Mouse (Mus musculus): ENCODE results near the gene Grin3b. TPM values are rescaled to one million over a fixed set of nuclear protein-coding genes. Genes with fewer than 3 reads are reported as not detected.

The Grin3b gene
- polyA plus RNA-seq, 1 experiment from 2014 or later, result 0.29 TPM

GRCm38 (mm10) chr10:79929967-79930825 lies 40.3 kb upstream of the Grin3b start:
- Histone ChIP-seq H3K9me3 (no peaks in the 10 kb centered on the region), H3K27me3 (no peaks in the 10 kb centered on the region), H3K4me1 (replicated peaks) (peaks cover 64% of the 10 kb centered on the region), H3K36me3 (0 out of 2 replicates have a peak, but pooled peaks cover 4% of the 10 kb centered on the region), H3K4me2 (peak overlapping the region; percentile 93; the same call in 1 of the 2 replicates), H3K4me3 (no peak overlapping the region), H3K27ac (replicated peaks) (no peak overlapping the region; the same call in 1 of the 2 replicates), H3K9ac (no peak overlapping the region)
- 71% methylated on average over 18 of the region's 18 CpGs for WGBS
- ATAC-seq (ENCODE audit: low FRiP score, low read depth), result no peak

GRCm38 (mm10) chr10:79930826-79931186 lies 39.7 kb upstream of the Grin3b start:
- 57% methylated on average over 16 of the region's 16 CpGs for WGBS
- Histone ChIP-seq H3K36me3 (0 out of 2 replicates have a peak, but pooled peaks cover 4% of the 10 kb centered on the region), H3K9me3 (no peaks in the 10 kb centered on the region), H3K27me3 (no peaks in the 10 kb centered on the region), H3K4me1 (replicated peaks) (peaks cover 59% of the 10 kb centered on the region), H3K4me3 (no peak overlapping the region), H3K27ac (replicated peaks) (no peak overlapping the region), H3K4me2 (peak overlapping the region; percentile 19; the same call in 1 of the 2 replicates), H3K9ac (no peak overlapping the region)
- no peak for ATAC-seq (ENCODE audit: low FRiP score, low read depth)

DNA sequence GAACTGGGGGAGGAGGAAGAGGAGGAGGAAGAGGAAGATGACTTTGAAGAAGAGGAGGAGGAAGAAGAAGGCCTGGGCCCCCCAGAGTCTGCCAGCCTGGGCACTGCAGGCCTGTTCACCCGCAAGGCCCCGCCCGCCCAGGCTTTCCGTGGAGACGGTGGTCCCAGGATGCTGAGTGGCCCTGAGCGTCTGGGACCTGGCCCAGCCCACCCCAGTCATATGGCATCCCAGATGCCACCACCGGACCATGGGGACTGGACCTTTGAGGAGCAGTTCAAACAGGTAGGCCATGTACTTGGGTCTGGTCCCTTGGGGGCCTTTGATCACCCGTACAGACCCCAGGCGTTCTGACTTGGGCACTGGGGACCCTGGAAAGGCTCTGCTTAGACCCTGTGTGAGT lies 38.7 kb upstream of the Grin3b start:
- Histone ChIP-seq H3K9me3 (no peaks in the 10 kb centered on the region), H3K27me3 (no peaks in the 10 kb centered on the region), H3K4me3 (no peak overlapping the region), H3K4me1 (replicated peaks) (peaks cover 58% of the 10 kb centered on the region), H3K4me2 (no peak overlapping the region), H3K27ac (replicated peaks) (0 out of 2 replicates have a peak overlapping the region, but pooled peaks have one; percentile 36), H3K36me3 (0 out of 2 replicates have a peak, but pooled peaks cover 4% of the 10 kb centered on the region), H3K9ac (no peak overlapping the region)
- ATAC-seq (ENCODE audit: low FRiP score, low read depth), result no peak
- 77% methylated on average over 9 of the region's 9 CpGs for WGBS

DNA sequence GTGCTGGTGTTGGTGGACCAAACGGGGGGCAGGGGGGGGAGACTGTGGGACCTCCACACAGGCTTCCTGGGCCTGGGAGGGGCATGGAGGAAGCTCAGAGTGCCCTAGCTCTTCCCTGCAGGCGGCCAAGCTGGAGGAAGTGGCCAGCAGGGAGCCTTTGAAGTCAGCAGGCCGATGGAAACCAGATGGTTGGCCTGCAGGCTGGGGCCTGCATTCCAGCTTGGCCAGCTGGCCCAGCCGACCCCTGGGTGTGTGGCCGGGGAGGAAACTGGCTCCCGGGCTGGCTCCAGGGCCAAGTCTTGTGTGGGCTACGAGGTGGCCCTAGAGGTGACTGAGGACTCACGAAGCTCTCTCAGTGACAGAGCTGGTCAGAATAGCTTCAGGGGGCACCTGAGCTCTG lies 37.8 kb upstream of the Grin3b start:
- 0 out of 2 replicates have a peak overlapping the region, but pooled peaks have one; percentile 11 for H3K4me2 ChIP-seq
- WGBS, result 19% methylated on average over 8 of the region's 8 CpGs
- H3K4me1 ChIP-seq (replicated peaks), result peaks cover 67% of the 10 kb centered on the region
- H3K27ac ChIP-seq (replicated peaks), result peak overlapping the region; percentile 36
- no peak for ATAC-seq (ENCODE audit: low FRiP score, low read depth)
- no peak overlapping the region for H3K9ac ChIP-seq
- H3K4me3 ChIP-seq, result no peak overlapping the region
- H3K27me3 ChIP-seq, result no peaks in the 10 kb centered on the region
- no peaks in the 10 kb centered on the region for H3K9me3 ChIP-seq
- 0 out of 2 replicates have a peak, but pooled peaks cover 4% of the 10 kb centered on the region for H3K36me3 ChIP-seq

- Histone ChIP-seq H3K27me3 (no peaks in the 10 kb centered on the region), H3K27ac (replicated peaks) (peak overlapping the region; percentile 36), H3K9ac (no peak overlapping the region), H3K36me3 (0 out of 2 replicates have a peak, but pooled peaks cover 4% of the 10 kb centered on the region), H3K4me3 (no peak overlapping the region), H3K4me2 (no peak overlapping the region), H3K9me3 (no peaks in the 10 kb centered on the region), H3K4me1 (replicated peaks) (peaks cover 71% of the 10 kb centered on the region)
- ATAC-seq (ENCODE audit: low FRiP score, low read depth), result no peak
- 62% methylated on average over 9 of the region's 9 CpGs for WGBS
Measured at GRCm38 (mm10) chr10:79933145-79933679, 37.3 kb upstream of the Grin3b start.

- H3K27me3 ChIP-seq, result no peaks in the 10 kb centered on the region
- no peak overlapping the region for H3K4me3 ChIP-seq
- H3K4me2 ChIP-seq, result no peak overlapping the region
- peaks cover 67% of the 10 kb centered on the region for H3K4me1 ChIP-seq (replicated peaks)
- WGBS, result 17% methylated on average over 6 of the region's 6 CpGs
- peak overlapping the region; percentile 32; the same call in 1 of the 2 replicates for H3K27ac ChIP-seq (replicated peaks)
- 0 out of 2 replicates have a peak, but pooled peaks cover 4% of the 10 kb centered on the region for H3K36me3 ChIP-seq
- H3K9ac ChIP-seq, result no peak overlapping the region
- no peak for ATAC-seq (ENCODE audit: low FRiP score, low read depth)
- no peaks in the 10 kb centered on the region for H3K9me3 ChIP-seq
Measured at GRCm38 (mm10) chr10:79933861-79934260, 36.7 kb upstream of the Grin3b start.

GRCm38 (mm10) chr10:79934272-79934721 lies 36.2 kb upstream of the Grin3b start:
- Histone ChIP-seq H3K27ac (replicated peaks) (peak overlapping the region; percentile 32; the same call in 1 of the 2 replicates), H3K27me3 (no peaks in the 10 kb centered on the region), H3K4me1 (replicated peaks) (peaks cover 63% of the 10 kb centered on the region), H3K4me3 (no peak overlapping the region), H3K9ac (no peak overlapping the region), H3K9me3 (no peaks in the 10 kb centered on the region), H3K36me3 (0 out of 2 replicates have a peak, but pooled peaks cover 4% of the 10 kb centered on the region), H3K4me2 (no peak overlapping the region)
- 37% methylated on average over 13 of the region's 13 CpGs for WGBS
- peak; percentile 72 for ATAC-seq (ENCODE audit: low FRiP score, low read depth)

DNA sequence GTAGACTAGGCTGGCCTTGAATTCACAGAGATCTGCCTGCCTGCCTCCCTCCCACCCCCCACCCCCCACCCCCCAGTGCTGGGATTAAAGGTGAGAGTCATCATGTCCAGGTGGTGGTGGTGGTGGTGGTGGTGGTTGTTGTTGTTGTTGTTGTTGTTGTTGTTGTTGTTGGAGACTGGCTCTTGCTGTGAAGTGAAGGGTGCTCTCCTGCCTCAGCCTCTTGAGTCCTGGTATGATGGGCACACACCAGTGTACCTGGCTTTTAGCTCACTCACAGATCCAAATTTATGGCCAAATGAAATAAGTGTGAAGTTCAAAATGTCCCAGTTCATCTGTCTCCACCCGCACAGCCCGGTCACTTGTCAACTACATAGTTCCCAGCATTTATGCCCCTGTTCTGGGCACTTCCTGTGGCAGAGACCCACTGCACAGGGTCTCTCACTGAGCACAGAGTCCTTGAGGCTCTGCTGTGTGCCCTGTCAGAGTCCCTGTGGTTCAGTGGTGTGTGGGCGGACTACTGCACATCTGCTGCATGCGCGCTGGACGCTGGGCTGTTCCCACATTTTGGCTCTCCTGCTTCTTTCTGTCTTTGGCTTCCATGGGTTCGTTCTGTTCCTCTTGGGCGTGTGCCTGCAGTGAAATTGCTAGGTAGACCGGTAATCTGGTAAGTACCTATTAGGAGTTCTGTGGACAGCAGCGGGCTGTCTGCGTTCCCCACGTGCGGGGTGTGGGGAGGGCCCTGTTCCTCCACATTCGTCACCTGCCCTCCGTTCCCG lies 35.5 kb upstream of the Grin3b start:
- no peak overlapping the region for H3K4me2 ChIP-seq
- H3K36me3 ChIP-seq, result 0 out of 2 replicates have a peak, but pooled peaks cover 4% of the 10 kb centered on the region
- no peaks in the 10 kb centered on the region for H3K27me3 ChIP-seq
- WGBS, result 83% methylated on average over 16 of the region's 16 CpGs
- no peak for ATAC-seq (ENCODE audit: low FRiP score, low read depth)
- 0 out of 2 replicates have a peak overlapping the region, but pooled peaks have one; percentile 10 for H3K27ac ChIP-seq (replicated peaks)
- no peak overlapping the region for H3K9ac ChIP-seq
- H3K4me3 ChIP-seq, result no peak overlapping the region
- H3K4me1 ChIP-seq (replicated peaks), result peaks cover 56% of the 10 kb centered on the region
- no peaks in the 10 kb centered on the region for H3K9me3 ChIP-seq

DNA sequence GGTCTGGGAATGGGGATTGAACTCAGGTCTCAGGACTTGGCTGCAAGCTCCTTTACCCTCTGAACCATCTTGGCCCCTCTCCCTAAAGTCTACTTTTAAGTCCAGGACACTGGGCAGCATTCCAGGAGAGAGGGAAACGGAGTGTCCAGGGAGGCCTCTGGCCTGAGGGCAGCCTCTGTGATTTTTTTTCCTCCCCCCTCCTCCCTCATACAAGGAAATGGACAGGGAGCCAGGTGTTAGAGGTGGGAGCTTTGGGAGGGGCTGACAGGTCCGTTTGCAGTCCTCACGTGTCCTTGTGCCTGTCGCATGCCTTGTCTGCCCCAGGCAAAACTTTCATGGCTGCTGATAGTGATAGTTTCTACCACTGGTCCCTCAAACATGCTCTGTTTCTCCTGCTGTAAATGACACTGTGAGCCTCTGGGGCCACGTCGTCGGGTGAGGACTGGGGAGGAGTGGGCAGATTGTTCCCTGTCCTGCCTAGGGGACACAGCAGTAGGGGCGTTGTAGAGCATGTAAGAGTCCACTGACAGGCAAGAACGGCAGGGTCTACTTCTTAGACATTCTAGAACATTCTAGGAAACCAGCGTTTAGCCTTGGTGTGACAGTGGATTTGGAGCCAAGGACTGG lies 34.1 kb upstream of the Grin3b start:
- H3K9ac ChIP-seq, result no peak overlapping the region
- 72% methylated on average over 10 of the region's 10 CpGs for WGBS
- no peak overlapping the region for H3K27ac ChIP-seq (replicated peaks)
- ATAC-seq (ENCODE audit: low FRiP score, low read depth), result no peak
- H3K4me3 ChIP-seq, result no peak overlapping the region
- H3K4me1 ChIP-seq (replicated peaks), result peaks cover 50% of the 10 kb centered on the region
- H3K4me2 ChIP-seq, result peak overlapping the region; percentile 27; the same call in 1 of the 2 replicates
- no peaks in the 10 kb centered on the region for H3K27me3 ChIP-seq
- no peaks in the 10 kb centered on the region for H3K9me3 ChIP-seq
- H3K36me3 ChIP-seq, result 0 out of 2 replicates have a peak, but pooled peaks cover 4% of the 10 kb centered on the region

- no peaks in the 10 kb centered on the region for H3K9me3 ChIP-seq
- peak overlapping the region; percentile 27; the same call in 1 of the 2 replicates for H3K4me2 ChIP-seq
- H3K4me3 ChIP-seq, result no peak overlapping the region
- 0 out of 2 replicates have a peak, but pooled peaks cover 1% of the 10 kb centered on the region for H3K36me3 ChIP-seq
- ATAC-seq (ENCODE audit: low FRiP score, low read depth), result no peak
- H3K4me1 ChIP-seq (replicated peaks), result peaks cover 46% of the 10 kb centered on the region
- 0 out of 2 replicates have a peak overlapping the region, but pooled peaks have one; percentile 23 for H3K9ac ChIP-seq
- H3K27me3 ChIP-seq, result no peaks in the 10 kb centered on the region
- 31% methylated on average over 27 of the region's 27 CpGs for WGBS
- H3K27ac ChIP-seq (replicated peaks), result no peak overlapping the region
Measured at GRCm38 (mm10) chr10:79936911-79937441, 33.5 kb upstream of the Grin3b start.

Data from hindbrain, embryonic 15.5 days (tissue).